Mouse (Mus musculus): ENCODE measurements around the gene Rsl1.
A peak's percentile ranks its signal among the peaks of the same experiment; 100 is the strongest.
"Not testable (repeated sequence)": the region's sequence is repeated elsewhere in the genome, so short reads cannot be mapped to it uniquely, and the experiment has no call there.

Rsl1 gene

GRCm38 (mm10) chr13:67172991-67173722 is at the start of gene Rsl1:
TSS of gene Rsl1 (plus strand) at chr13:67173182.
- DNase-seq (ENCODE audit: low spot score): peak; percentile 70

GRCm38 (mm10) chr13:67124460-67124859 is 48.5 kb upstream of the Rsl1 start:
- no peak for DNase-seq (ENCODE audit: low spot score)

GRCm38 (mm10) chr13:67127507-67127906 is 45.5 kb upstream of the Rsl1 start:
- not testable (repeated sequence) for DNase-seq (ENCODE audit: low spot score)

GRCm38 (mm10) chr13:67128038-67128721 is 44.8 kb upstream of the Rsl1 start:
- DNase-seq (ENCODE audit: low spot score): peak; percentile 76

- DNase-seq (ENCODE audit: low spot score): not testable (repeated sequence)
These were observed 6.9 kb upstream of the Rsl1 start for GRCm38 (mm10) chr13:67166122-67166521.

- DNase-seq (ENCODE audit: low spot score): no peak
These were observed 707 bp downstream of the Rsl1 start for GRCm38 (mm10) chr13:67173723-67174055.

- peak; percentile 16 for DNase-seq (ENCODE audit: low spot score)
These were observed 21.4 kb downstream of the Rsl1 start, which contains the start of gene Zfp455 for GRCm38 (mm10) chr13:67194340-67194894. TSS of gene Zfp455 (plus strand) at chr13:67194506.

- no peak for DNase-seq (ENCODE audit: low spot score)
These were observed 28.7 kb downstream of the Rsl1 start for GRCm38 (mm10) chr13:67201656-67202055.

GRCm38 (mm10) chr13:67214015-67214607 is 41.1 kb downstream of the Rsl1 start:
- no peak for DNase-seq (ENCODE audit: low spot score)

Measured in testis, postnatal 14 days (tissue).